Mouse (Mus musculus) lung, embryonic 15.5 days (tissue): ENCODE measurements around the gene Tbc1d30. TPM values are rescaled to one million over a fixed set of nuclear protein-coding genes. Genes with fewer than 3 reads are reported as not detected.
"Not testable (repeated sequence)": the region's sequence is repeated elsewhere in the genome, so short reads cannot be mapped to it uniquely, and the experiment has no call there.

ENCODE experiments used
- ATAC-seq: fragments of 200-750 bp; cut with Nextera tagmentation; 2 replicates; pipeline ENCODE4 v1.8.0; 2017; ENCODE audit warnings: moderate number of reproducible peaks, borderline replicate concordance; ENCODE audit not compliant: low FRiP score, low TSS enrichment; ENCODE audit errors: extremely low read depth
- H3K27ac ChIP-seq: fragments of 300-500 bp; sonication (generic); 2 replicates; pipeline ENCODE4 v1.5.1; 2015; ENCODE audit warnings: moderate library complexity, mild to moderate bottlenecking, inconsistent platforms
- H3K27me3 ChIP-seq: fragments of 300-500 bp; sonication (generic); 2 replicates; pipeline ENCODE4 v1.6.1; 2015; ENCODE audit warnings: inconsistent platforms
- H3K36me3 ChIP-seq: fragments of 300-500 bp; sonication (generic); 2 replicates; pipeline ENCODE4 v1.6.1; 2015; ENCODE audit warnings: inconsistent platforms
- H3K4me1 ChIP-seq: fragments of 300-500 bp; sonication (generic); 2 replicates; pipeline ENCODE4 v1.6.1; 2015; ENCODE audit warnings: inconsistent platforms
- H3K4me2 ChIP-seq: fragments of 300-500 bp; sonication (generic); 2 replicates; pipeline ENCODE4 v1.6.1; 2015; ENCODE audit warnings: inconsistent platforms, mild to moderate bottlenecking, moderate library complexity
- H3K4me3 ChIP-seq: fragments of 300-500 bp; sonication (generic); 2 replicates; pipeline ENCODE4 v1.5.1; 2015; ENCODE audit warnings: mild to moderate bottlenecking, inconsistent platforms
- H3K9ac ChIP-seq: fragments of 300-500 bp; sonication (generic); 2 replicates; pipeline ENCODE4 v1.6.1; 2015; ENCODE audit warnings: inconsistent platforms
- H3K9me3 ChIP-seq: fragments of 300-500 bp; sonication (generic); 2 replicates; pipeline ENCODE4 v1.6.1; 2016; ENCODE audit warnings: inconsistent platforms
- WGBS: fragments of 180-500 bp; shearing (Covaris S2); methylation state at CpG from one replicate; pipeline ENCODE4 v1.1.7; 2015; 5-methylcytosine and 5-hydroxymethylcytosine counted together
- polyA plus RNA-seq: library from polyadenylated mRNA; unstranded; fragments of >200 nt; fragmentation: Nextera tagmentation; extraction: Ambion mirVana; gene quantifications from 2 replicates; pipeline ENCODE4 v1.2.1, GENCODE M21; 2015

Tbc1d30 gene
- polyA plus RNA-seq, 1 experiment from 2014 or later = 2.8 TPM

DNA sequence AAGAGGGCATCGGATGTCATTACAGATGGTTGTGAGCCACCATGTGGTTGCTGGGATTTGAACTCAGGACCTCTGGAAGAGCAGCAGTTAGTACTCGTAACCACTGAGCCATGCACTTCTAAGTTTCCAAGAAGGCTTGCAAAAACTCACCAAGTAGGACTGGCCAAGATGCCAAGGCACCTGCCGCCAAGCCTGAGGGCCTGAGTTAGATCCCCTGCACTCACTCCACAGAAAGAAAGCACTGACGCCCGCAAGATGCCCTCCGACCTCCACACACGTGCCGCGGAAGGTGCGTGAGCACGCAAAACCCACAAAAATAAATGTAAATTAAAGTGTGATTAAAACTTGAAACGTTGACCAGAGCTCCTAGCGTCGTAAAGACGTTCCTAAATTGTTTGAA is 13.2 kb upstream of the Tbc1d30 start:
- Histone ChIP-seq H3K9me3 (no peaks in the 10 kb centered on the region), H3K4me3 (peak overlapping the region; percentile 96), H3K27ac (no peak overlapping the region), H3K4me2 (peak overlapping the region; percentile 88), H3K4me1 (peaks cover 22% of the 10 kb centered on the region), H3K36me3 (no peaks in the 10 kb centered on the region), H3K27me3 (no peaks in the 10 kb centered on the region), H3K9ac (no peak overlapping the region)
- ATAC-seq = no peak
- 22% methylated on average over 15 of the region's 15 CpGs for WGBS

DNA sequence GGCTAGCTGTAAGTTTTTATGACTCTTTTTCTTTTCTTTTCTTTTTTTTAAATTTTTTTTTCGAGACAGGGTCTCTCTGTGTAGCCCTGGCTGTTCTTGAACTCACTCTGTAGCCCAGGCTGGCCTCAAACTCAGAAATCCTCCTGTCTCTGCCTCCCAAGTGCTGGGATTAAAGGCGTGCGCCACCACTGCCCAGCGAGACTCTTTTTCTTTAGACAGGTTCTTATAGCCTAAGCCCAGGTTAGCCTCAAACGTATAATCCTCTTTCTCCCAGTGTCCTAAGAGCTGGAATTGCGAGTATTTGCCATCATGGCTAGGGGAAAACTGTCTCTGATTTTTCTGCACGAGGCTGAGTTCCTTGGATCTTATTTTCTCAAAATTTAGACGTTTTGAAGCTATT is 12.1 kb upstream of the Tbc1d30 start:
- Histone ChIP-seq H3K9me3 (no peaks in the 10 kb centered on the region), H3K4me3 (no peak overlapping the region), H3K4me2 (no peak overlapping the region), H3K27ac (no peak overlapping the region), H3K9ac (no peak overlapping the region), H3K27me3 (no peaks in the 10 kb centered on the region), H3K4me1 (peaks cover 22% of the 10 kb centered on the region), H3K36me3 (no peaks in the 10 kb centered on the region)
- ATAC-seq = no peak
- WGBS = 77% methylated on average over 8 of the region's 8 CpGs

- no peak for ATAC-seq
- no peak overlapping the region for H3K9ac ChIP-seq
- peaks cover 5% of the 10 kb centered on the region; the same call in 1 of the 2 replicates for H3K4me1 ChIP-seq
- H3K27ac ChIP-seq = no peak overlapping the region
- H3K9me3 ChIP-seq = no peaks in the 10 kb centered on the region
- no peak overlapping the region for H3K4me3 ChIP-seq
- H3K36me3 ChIP-seq = no peaks in the 10 kb centered on the region
- H3K27me3 ChIP-seq = no peaks in the 10 kb centered on the region
- 89% methylated on average over 2 of the region's 2 CpGs for WGBS
- no peak overlapping the region for H3K4me2 ChIP-seq
Measured at GRCm38 (mm10) chr10:121360358-121360757, 9.3 kb upstream of the Tbc1d30 start.

GRCm38 (mm10) chr10:121351692-121352290 is 713 bp upstream of the Tbc1d30 start:
- Histone ChIP-seq H3K9me3 (no peaks in the 10 kb centered on the region), H3K36me3 (no peaks in the 10 kb centered on the region), H3K9ac (peak overlapping the region; percentile 46; the same call in 1 of the 2 replicates), H3K4me3 (peak overlapping the region; percentile 60), H3K4me2 (peak overlapping the region; percentile 95), H3K27me3 (peaks cover 29% of the 10 kb centered on the region), H3K27ac (peak overlapping the region; percentile 78; the same call in 1 of the 2 replicates), H3K4me1 (peaks cover 21% of the 10 kb centered on the region)
- no peak for ATAC-seq
- 23% methylated on average over 15 of the region's 15 CpGs for WGBS

- Histone ChIP-seq H3K9ac (peak overlapping the region; percentile 46), H3K4me1 (peaks cover 21% of the 10 kb centered on the region), H3K36me3 (no peaks in the 10 kb centered on the region), H3K9me3 (no peaks in the 10 kb centered on the region), H3K27me3 (peaks cover 29% of the 10 kb centered on the region), H3K27ac (peak overlapping the region; percentile 78), H3K4me2 (peak overlapping the region; percentile 95), H3K4me3 (peak overlapping the region; percentile 60)
- peak; percentile 60 for ATAC-seq
- 2% methylated on average over 35 of the region's 35 CpGs for WGBS
Measured at GRCm38 (mm10) chr10:121350357-121351065, 567 bp downstream of the Tbc1d30 start.

DNA sequence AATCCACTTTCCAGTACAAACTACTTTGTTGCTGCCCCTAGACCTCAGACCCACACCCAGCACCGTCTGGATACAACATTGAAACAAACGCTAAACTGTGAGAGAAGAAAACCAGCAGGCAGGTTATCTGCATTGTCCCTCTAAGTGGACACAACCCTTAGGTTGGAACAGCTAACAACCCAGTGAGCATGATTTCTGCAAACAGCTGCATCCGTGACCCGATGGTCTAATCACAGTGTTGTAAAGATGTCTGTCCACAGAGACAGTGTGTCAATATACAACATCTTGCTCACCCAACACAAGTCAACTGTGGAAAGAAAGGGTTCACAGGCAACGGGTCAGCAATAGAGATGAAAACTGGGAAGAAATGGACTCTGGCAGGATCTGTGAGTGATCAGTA is 1.8 kb downstream of the Tbc1d30 start:
- H3K27ac ChIP-seq = no peak overlapping the region
- 22% methylated on average over 5 of the region's 5 CpGs for WGBS
- H3K9me3 ChIP-seq = no peaks in the 10 kb centered on the region
- H3K4me2 ChIP-seq = peak overlapping the region; percentile 95
- H3K36me3 ChIP-seq = no peaks in the 10 kb centered on the region
- peaks cover 29% of the 10 kb centered on the region for H3K27me3 ChIP-seq
- no peak for ATAC-seq
- peaks cover 21% of the 10 kb centered on the region for H3K4me1 ChIP-seq
- H3K4me3 ChIP-seq = no peak overlapping the region
- H3K9ac ChIP-seq = no peak overlapping the region

DNA sequence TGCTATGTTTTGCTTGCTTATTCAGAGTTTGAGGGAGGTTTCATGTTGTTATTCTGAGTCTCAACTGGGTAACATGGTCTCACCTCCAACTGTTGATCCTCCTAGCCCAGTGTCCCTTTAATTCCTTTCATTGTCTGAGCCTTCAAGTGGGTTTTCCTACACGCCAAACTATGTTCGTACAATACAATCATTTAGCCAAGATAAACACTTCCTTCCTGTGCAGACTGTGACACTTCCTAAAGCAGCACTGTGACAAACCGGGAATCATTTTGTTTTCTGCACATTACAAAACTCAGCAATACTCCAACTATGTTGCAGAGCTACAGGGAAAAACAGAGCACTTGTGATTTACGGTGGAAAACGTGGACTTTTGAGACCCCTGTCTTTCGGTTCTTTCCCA is 7.2 kb downstream of the Tbc1d30 start:
- no peak for ATAC-seq
- Histone ChIP-seq H3K27ac (peak overlapping the region; percentile 27; the same call in 1 of the 2 replicates), H3K4me2 (no peak overlapping the region)

DNA sequence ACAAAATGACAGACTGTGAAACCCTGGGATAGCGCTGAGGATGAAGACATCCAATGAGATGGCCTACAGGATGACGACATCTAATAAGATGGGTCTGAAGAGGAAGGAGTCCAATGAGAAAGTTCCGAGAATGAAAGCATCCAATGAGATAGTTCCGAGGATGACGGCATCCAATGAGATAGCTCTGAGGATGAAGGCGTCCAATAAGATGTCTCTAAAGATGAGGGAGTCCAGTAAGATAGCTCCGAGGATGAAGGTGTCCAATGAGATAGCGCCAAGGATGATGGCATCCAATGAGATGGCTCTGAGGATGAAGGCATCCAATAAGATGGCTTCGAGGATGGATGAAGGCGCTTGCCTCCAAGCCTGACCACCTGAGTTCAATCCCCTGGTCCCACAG is 8.8 kb downstream of the Tbc1d30 start:
- Histone ChIP-seq H3K4me2 (no peak overlapping the region), H3K4me1 (peaks cover 4% of the 10 kb centered on the region; the same call in 1 of the 2 replicates), H3K36me3 (no peaks in the 10 kb centered on the region), H3K4me3 (no peak overlapping the region), H3K27ac (no peak overlapping the region), H3K9ac (no peak overlapping the region), H3K27me3 (no peaks in the 10 kb centered on the region), H3K9me3 (no peaks in the 10 kb centered on the region)
- 93% methylated on average over 10 of the region's 10 CpGs for WGBS
- no peak for ATAC-seq

More for the DNA sequence above, 7.2 kb downstream of the Tbc1d30 start:
- H3K27me3 ChIP-seq = no peaks in the 10 kb centered on the region
- no peak overlapping the region for H3K9ac ChIP-seq
- H3K9me3 ChIP-seq = no peaks in the 10 kb centered on the region
- no peak overlapping the region for H3K4me3 ChIP-seq
- WGBS = 33% methylated on average over 6 of the region's 6 CpGs
- no peaks in the 10 kb centered on the region for H3K36me3 ChIP-seq
- H3K4me1 ChIP-seq = peaks cover 4% of the 10 kb centered on the region; the same call in 1 of the 2 replicates

DNA sequence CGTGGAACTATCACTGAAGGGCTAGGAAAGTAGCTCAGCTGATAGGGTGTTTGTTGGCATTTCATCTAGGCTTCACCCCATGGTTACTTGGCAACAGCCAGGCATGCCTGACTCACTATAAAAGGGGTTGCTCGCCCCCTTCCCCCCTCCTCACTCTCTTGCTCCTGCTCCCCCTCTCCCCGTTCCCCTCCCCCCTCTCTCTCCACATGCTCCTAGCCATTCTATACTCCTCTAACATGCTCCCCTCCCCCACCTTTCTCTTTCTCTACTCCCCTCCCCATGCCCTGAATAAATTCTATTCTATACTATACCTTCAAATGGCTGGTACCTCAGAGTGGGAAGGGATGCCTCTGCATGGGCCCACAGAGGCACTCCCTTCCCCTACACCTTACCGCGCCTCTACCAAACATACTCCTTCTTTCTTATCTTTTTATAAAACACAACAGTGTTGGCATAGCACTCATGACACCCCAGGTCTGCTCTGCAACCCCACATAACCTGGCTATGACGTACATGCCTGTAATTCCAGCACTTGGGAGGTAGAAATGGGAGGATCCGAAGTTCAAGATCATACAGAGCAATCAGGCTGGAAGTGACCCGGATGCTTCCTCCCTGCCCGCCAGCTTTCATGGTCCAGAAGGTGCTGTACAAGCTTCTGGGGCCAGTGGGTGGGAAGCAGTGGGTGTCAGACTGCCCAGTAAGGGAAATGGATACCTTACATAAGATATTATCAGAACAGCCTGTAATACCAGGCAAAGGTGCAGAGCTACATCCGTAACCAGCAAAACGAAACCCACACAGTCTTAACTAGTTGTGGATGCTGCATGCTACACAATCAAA is 10.1 kb downstream of the Tbc1d30 start:
- WGBS = 58% methylated on average over 11 of the region's 11 CpGs

DNA sequence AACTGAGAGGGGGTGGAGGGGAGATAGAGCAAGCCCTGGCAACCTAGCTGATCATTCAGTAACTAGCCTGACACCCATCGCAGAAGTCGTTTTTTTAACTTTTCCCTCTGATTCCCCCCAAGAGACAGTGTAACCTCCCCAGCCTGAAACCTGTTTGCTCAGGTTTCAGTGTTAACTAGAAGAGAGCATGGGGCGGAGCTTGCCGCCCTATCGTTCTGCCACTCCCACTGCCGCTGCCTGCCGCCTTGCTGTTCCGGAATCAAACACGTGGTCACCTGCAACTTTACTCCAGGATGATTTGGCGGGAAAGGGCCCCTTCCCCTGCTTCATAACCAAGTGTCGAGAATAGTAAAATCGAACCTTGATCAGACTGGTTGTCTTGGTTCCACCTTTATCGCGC is 14.5 kb downstream of the Tbc1d30 start:
- H3K4me3 ChIP-seq, H3K9ac ChIP-seq, H3K27ac ChIP-seq, H3K27me3 ChIP-seq, H3K9me3 ChIP-seq, ATAC-seq, H3K4me1 ChIP-seq, H3K36me3 ChIP-seq: not testable (repeated sequence)
- H3K4me2 ChIP-seq = peak overlapping the region; percentile 8; the same call in 1 of the 2 replicates
- WGBS = 52% methylated on average over 14 of the region's 14 CpGs

More for the DNA sequence above, 10.1 kb downstream of the Tbc1d30 start:
- Histone ChIP-seq H3K9me3 (no peaks in the 10 kb centered on the region), H3K4me1 (peaks cover 4% of the 10 kb centered on the region; the same call in 1 of the 2 replicates), H3K27ac (no peak overlapping the region), H3K36me3 (no peaks in the 10 kb centered on the region), H3K27me3 (no peaks in the 10 kb centered on the region), H3K9ac (no peak overlapping the region), H3K4me2 (no peak overlapping the region), H3K4me3 (no peak overlapping the region)
- ATAC-seq = no peak

GRCm38 (mm10) chr10:121334576-121334975 is 16.5 kb downstream of the Tbc1d30 start:
- H3K4me3 ChIP-seq = no peak overlapping the region

More at GRCm38 (mm10) chr10:121334576-121334975, 16.5 kb downstream of the Tbc1d30 start:
- Histone ChIP-seq H3K36me3 (no peaks in the 10 kb centered on the region), H3K4me2 (no peak overlapping the region), H3K4me1 (no peaks in the 10 kb centered on the region), H3K9me3 (no peaks in the 10 kb centered on the region), H3K9ac (no peak overlapping the region), H3K27ac (no peak overlapping the region), H3K27me3 (no peaks in the 10 kb centered on the region)
- WGBS = 73% methylated on average over 3 of the region's 3 CpGs
- no peak for ATAC-seq
